Mouse (Mus musculus): Measurements from ENCODE around the gene Srrm4.
A peak's percentile ranks its signal among the peaks of the same experiment; 100 is the strongest.
"Not testable (repeated sequence)": the region's sequence is repeated elsewhere in the genome, so short reads cannot be mapped to it uniquely, and the experiment has no call there.

The Srrm4 gene

DNA sequence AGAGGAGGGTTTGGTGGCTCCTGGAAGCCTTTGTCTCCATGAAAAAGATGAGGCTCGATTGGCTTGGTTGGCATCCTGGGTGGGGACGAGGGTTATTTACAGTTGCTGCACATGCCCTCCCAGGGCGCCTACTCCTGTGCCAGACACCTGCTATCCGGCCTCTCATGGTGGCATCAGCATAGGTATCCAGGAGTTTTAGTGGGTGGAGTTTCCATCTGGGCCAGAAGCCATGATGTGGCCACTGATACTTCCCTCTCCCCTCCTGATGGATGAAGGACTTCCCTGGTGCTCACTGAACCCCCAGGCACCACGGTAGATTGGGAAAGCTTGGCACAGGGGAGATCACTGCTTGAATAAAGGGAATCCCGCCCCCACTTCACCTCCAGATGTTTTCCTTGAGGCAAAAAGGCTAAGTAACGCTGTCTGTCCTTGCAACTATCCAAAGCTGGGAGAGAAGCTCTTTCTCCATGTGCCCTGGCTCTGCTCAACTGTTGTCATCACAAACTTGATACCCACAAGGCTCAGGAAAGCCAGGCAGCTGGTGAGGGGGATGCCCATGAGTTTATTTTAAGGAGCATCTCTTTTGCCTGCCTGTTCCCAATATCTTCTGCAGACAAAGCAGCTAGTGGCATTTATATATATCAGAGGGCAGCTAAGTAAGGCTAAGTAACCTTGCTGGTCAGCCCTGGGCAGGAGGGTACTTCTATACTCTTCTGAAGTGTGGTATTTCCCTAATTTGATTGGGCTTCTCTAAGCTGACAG, 148.7 kb downstream of the Srrm4 start:
- no peak for DNase-seq (ENCODE audit: low read depth, low spot score)

DNA sequence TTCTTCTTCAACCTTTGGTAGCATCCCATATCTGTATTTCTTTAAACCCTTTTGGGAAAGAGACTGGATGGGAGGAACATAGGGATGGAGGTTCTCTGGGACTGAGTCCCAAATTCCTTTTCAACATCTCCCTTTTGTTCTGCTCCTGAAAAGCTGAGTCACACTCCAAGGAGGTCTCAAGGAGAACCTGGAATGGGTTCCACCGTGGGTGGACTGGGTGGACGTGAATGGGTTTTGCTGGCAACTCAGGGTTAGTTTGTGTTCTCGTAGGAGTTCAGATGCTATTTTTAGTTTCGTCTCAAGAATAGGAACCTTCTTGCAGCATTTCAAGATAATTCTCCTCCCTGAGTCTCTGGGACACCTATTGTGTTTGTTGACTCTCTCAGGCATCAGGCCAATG, 151.4 kb downstream of the Srrm4 start:
- DNase-seq (ENCODE audit: low read depth, low spot score): no peak

DNA sequence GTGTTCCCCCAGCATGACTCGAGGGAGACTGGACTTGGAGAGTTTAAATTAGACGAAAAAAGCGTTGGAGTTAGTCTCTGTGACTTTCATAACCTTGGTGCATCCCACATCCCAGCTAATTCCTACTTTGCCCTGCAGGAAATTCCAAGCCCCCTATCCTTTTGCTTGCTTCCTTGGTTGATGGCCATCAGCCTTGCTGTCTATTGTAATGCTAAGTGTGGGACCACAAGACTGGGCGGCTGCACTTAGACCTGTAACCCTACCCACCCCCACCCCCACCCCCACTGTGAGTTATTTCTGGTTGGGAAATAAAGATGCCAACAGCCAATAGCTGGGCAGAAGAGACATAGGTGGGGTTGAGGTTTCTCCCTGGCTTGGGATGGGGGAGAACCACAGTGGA, 153.3 kb downstream of the Srrm4 start:
- DNase-seq (ENCODE audit: low read depth, low spot score): no peak

DNA sequence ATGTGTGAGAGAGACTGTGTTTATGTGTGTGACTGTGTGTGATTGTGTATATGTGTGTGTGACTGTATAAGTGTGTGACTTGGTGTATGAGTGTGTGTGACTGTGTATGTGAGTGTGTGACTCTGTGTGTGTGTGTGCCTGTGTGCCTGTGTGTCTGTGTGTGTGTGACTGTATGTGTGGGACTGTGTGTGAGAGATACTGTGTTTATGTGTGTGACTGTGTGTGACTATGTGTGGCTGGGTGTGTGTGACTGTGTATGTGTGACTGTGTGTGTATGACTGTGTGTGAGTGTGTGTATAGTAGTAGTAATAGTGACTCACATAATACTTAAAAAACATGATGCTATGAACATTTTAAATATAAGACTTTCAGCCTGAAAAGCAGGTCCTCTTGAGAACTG, 155.5 kb downstream of the Srrm4 start:
- DNase-seq (ENCODE audit: low read depth, low spot score): no peak

DNA sequence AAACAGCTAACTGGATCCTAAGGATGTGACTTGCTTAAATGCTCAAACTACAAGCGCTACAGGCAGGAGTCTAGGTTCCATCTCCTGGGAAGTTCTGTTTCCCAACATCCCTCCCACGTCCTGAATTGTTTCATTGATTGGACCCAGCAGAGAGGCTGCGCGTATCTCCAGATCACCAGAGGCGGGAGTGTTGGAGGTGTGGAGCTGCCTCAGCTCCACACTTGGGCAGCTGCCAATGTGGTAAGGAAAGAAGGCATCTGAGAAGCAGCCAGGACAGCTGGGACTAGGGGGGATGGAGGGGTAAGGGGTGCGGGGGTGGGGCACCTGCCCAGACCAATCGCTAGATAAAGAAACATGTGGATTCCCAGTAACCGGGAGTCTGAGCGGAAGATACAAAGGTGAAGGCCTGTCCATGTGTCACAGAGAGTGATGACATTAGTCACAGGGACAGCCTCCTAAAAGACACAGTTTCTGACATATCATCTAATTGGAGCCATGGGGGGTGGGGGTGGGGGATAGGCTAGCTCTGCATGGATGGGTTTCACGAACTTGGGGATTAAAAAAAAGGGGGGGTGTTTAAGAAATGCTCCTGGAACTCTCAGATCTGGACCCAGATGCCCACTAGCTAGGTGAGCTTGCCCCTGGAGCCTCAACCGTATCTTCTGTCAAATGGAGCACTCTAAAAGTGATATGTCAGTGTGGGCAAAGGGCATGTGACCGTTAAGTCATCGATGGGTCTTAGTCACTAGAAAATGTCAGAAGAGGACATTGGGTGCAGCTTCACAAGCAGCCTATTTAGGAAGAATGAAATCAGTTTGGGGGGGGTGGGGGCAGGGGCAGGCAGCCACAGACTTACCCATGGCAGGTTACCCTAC, 156.4 kb downstream of the Srrm4 start:
- DNase-seq (ENCODE audit: low read depth, low spot score): no peak

DNA sequence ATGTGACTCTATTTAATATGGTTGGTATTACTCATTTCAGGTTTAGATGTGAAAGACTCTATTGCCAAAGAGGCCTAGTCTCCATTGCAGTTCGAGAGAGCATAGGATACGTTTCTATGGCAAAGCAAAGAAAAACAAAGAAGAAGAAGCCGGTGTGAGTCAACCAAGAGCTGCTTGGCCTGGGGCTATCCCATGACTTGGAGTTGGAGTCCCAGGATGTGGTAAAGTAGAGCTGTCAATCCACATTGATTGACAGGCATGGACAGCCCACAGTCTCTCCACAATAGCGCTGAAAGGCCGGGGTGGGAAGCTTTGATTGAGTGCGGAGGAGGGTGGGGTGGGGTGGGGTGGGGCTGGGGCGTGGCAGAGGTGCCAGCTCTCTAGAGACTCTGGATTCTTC, 158.7 kb downstream of the Srrm4 start:
- DNase-seq (ENCODE audit: low read depth, low spot score): no peak

DNA sequence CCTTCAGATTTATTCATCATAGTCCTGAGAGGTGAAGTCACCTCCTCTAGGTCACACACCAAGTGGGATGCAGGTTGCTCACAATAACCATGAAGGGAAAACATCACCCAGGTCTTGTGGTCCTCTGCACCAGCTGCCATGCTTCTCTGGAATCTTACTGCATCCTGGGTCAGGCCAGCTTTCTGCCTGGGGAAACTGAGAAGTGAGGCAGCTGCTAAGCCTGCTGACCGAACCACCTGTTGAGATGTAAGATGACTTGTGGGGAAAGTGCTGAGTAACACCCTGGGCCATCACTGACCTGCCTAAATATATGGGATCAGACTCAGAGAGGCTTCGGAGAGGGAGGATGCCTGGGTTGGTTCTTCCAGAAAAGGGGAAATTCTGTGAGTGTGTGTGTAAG, 164.9 kb downstream of the Srrm4 start:
- DNase-seq (ENCODE audit: low read depth, low spot score): no peak

DNA sequence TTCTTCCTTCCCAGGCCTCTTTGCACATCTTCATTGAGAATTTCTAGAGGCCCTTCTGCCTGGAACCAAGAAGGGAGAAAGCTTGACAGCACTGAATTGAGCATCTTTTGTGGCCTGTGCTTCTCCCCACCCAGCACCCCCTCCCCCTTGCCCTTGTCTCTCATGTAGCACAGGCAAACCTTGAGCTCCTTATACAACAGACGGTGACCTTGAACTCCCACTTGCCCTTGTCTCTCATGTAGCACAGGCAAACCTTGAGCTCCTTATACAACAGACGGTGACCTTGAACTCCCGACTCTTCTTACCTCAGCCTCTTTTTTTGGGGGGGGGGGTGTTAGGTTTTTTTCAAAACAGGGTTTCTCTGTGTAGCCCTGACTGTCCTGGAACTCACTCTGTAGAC, 165.9 kb downstream of the Srrm4 start:
- not testable (repeated sequence) for DNase-seq (ENCODE audit: low read depth, low spot score)

DNA sequence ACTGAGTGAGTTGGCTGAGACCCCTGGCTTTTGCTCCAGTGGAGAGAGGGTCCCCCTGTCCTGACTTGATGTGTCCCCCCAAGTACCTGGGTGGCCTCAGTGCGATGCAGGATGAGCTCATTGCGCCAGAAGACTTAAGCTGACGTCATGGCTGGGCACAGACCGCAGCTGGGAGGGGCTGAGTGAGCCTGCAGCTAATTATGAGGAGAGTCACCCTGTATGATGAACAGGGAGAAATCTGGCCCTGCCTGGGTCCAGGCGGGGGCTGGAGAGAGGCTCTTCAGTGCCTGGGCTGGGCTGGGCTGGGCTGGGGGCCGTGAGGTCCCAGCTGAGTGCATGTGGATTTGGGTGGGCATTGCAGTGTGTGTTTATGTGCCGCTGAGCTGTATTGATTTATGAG, 166.3 kb downstream of the Srrm4 start:
- no peak for DNase-seq (ENCODE audit: low read depth, low spot score)

DNA sequence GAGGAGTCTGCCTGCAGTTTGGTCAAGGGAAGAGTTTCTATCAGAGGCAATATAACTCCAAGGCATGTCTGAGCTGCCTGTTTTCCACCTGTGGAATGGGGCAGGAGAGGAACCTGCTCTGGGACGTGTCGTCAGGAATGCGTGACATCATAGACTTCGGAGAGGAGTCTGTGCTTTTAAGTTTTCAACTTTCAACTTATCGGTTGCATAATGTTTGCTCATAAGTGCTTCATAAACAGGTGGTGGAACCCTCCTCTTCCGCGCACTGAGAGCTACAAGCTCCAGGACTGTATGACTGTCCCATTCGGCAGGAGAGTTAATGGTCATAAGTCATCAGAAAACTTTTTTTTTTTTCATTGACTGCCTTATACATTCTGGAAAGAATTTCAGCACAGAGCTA, 167.9 kb downstream of the Srrm4 start:
- DNase-seq (ENCODE audit: low read depth, low spot score): no peak

DNA sequence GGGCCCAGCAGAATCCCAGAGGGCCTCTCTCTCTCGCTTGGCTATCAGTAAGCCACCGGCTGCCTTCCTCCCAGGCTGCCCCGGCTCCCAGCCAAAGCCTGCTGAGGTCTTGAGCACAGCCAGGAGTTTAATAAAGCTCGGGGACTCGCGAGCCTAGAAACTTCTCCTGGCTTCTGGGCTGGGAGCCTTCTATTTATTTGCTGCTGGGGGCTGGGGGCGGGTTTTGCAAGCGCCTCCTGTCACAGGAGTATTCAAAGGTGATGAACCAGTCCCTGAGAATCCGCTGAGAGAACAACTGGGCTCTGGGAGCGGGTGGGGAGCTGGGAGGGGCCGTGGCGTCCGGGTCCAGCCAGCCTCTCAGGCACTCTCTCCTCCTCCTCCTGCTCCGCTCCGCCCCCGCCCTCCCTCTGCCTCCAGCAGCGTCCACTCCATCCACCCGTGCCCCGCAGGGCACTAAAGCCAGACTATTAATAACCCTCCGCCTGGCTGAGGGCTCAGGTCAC, 168.9 kb downstream of the Srrm4 start, which contains the start of gene Hspb8:
TSS of gene Hspb8 (minus strand) at position 166 of the 503 bp plus-strand sequence.
- DNase-seq (ENCODE audit: low read depth, low spot score): peak; percentile 40

DNA sequence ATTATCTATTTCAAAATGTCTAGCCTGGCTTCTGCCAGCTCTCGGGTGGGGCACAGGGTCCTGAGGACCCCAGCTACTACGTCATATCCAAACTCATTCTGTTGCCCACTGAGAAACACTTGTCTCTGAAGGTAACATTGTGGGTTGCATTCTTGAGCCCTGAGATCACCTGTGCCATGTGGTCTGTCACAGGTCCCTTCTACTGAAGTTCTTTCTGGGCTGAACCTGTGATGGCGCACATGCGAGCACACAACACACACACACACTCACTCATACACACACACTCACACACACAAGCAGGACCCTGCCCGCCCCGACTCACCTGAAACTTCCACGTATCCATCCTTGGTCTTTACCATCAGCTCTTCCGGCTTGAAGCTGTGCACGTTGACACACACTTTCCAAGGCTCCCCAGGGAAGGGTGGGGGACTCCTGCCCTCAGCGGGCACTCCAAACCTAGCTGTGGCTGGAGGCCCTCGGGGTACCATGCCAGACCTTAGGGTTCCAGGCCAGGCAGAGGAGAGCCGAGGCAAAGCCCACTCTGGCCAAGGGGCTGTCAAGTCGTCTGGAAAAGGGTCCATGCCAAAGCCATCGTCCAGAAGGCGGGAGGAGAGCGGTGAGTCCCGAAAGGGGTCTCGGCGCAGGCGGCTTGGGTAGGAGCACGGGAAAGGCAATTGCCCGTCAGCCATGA, 169.7 kb downstream of the Srrm4 start:
- no peak for DNase-seq (ENCODE audit: low read depth, low spot score)

DNA sequence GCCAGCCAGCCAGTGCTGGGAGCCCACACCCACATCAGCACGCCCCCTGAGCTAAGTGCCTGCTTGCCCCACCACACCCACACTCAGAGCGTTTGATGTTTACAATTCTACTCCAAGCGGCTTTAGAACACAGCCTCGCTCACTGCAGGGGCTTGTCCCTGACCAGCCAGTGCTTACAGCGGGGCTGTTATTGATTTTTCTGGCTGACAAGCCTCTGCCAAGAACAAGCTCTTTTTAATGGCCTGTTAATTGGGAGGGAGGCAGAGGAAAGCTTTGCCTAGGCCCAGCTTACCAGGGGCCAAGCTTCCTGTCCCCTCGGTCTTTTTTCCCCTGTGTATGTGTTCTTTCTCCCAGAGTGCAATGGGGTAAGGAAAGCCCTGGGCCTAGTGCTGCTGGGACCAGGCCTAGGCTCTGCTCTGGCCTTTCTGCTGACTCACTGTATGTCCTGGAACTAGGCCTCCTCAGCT, 170.8 kb downstream of the Srrm4 start:
- DNase-seq (ENCODE audit: low read depth, low spot score): no peak

DNA sequence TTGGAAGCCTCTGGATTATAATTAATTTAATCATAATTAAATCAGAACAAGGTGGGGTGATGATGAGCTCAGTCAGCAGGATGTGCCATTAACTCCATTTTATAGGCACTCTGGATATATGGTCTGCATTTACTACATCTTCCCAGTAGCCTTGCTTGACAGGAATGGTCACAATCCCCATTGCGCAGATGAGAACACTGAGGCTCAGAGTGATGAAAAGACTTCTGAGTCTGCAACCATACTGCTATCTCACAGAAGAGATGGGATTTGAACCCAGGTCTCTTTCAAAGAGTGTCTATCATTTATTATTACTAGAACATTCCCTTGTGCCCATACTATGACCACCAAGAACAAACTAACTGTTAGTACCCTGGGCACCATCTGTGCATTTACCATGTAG, 171.4 kb downstream of the Srrm4 start:
- no peak for DNase-seq (ENCODE audit: low read depth, low spot score)

DNA sequence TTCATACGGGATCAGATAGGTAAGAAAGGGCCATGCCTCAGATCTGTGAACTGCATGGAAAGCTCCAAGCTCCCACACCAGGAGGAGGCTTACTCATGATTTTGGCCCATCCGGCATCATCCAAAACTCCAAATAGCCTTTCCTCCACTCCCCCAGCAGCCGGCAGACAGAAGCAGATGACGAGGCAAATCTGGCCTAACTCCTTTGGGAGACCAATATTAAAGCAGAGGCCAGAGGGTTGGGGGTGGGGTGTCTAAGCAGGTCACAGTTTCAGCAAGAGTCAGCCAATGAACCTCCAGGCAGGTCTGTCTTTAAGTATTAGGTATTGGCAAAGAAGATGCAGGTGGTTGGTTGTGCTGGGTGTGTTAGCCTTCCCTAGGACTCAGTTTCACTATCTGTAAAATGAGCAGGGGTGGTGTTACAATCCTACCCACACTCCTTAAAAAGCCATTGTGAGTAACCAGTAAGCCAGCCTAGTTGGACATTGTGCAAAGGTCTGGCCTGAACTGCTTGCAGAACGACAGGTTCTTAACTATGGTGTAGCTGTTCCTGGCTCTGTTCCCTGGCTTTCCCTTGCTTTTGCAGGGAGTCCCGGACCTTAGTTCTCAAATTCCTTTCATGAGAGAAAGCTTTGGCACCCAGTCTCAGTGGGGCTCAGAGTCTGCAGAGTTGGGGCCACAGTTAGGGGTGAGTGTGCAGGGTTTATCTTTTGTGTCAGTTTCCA, 172.1 kb downstream of the Srrm4 start:
- DNase-seq (ENCODE audit: low read depth, low spot score): no peak

DNA sequence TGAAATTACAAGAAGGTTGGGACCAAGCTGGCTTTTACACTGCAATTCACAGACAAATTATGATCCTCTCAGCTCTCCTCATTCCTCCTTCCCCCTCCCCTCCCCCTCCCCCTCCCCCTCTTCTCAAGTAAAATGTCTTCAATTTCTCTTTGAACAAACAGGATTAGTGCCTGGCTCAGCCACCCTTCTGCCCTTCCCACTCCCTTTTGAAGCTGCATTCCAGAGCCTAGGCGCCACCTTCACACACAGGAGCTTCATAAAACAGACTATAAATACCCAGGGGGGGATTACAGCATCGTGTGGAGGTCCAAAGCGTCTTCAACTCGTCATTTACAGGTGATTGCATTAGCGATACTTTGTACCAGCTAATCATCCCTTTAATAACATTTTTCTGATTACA, 175.4 kb downstream of the Srrm4 start:
- no peak for DNase-seq (ENCODE audit: low read depth, low spot score)

DNA sequence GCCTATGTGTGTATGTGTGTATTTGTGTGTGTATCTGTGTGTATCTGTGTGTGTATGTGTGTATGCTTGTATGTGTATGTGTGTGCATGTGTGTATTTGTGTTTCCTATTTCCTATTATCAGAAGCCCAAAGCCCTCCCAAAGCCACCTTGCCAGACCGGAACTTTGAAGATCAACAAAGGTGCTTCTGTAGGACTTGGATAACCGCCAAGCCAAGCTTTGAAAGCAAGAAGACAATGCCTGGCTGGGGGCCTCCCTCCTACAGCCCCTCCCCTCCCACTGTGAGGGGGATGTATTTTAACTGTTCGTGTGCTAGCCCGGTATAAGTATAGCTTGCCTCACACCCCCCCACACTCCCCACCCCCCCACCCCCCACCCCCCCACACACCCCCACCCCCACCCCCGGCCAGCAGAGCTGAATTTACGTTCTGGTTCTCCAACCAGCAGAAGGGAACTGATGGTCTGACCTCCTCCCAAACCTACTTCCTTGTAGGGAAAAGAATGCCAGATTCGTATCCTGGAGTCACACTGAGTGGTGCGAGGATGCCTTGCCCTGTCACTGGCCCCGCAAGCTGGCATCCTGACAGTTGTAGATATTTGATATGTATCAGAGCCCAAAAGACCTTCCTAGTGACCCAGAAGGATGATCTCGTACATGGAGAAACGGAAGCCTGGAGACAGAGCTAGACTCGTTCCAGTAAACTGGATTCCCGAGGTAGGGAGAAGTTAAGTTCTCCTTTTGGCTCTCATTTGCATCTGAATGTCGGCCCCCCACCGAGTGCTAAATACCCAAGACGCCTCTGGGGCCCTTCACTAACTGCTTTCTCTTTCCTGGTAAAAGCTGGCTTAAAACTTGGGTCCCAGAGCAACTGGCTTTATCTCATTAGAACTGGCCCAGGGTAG, 181.7 kb downstream of the Srrm4 start:
- no peak for DNase-seq (ENCODE audit: low read depth, low spot score)

DNA sequence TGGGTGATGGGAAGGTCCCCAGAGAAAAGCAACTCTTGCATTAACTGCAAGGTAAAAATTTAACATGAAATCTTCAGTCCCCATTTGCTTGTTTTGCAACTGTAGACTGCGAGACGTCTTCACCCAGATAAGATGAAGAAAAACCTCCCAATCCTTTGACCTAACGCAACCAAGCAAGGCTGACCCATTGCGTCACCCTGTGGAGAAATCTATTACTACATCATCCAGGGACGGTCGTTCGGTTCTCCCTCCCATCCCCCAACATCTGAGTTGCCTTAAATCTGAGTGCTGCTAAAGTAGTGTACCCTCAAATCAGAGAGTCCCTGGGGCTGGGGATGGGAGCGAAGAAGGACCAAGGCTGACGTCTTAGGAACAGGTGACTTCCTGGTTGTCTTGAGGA, 182.7 kb downstream of the Srrm4 start:
- DNase-seq (ENCODE audit: low read depth, low spot score): no peak

DNA sequence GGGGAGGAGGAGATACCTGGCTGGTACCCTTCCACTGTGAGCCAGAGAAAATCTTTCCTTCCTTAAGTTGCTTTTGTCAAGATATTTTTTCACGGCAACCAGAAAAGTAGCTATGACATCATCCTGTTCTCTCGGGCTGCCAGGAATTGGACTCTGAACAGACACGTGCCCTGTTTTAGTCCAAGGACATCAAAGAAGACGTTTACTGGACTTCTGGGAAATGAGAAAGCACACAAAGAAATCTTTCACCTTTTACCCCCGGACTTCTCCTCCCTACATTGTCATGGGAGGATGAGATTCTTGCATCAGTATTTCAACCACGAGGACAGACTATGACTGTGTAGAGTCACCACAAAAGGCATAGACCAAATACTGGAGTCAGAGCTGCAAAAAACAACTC, 183.7 kb downstream of the Srrm4 start:
- DNase-seq (ENCODE audit: low read depth, low spot score): no peak

DNA sequence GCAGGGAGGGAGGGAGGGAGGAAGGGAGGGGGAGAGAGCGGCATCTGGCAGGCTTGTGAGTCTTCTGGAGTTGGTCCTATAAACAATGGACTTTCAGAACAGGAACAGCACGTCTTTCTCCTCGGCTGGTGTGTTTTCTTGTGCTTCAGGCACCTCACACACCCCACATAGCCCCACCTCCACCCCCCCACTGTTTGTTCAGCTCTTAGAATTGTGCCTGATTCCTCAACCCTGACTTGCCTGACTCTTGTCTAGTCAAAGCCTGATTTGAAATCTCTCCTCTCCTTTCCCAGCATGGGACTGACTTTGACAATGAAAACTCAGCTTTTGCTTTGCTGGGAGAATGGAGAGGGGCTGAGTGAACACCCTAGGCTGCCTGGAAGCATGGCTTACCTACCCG, 184.3 kb downstream of the Srrm4 start:
- no peak for DNase-seq (ENCODE audit: low read depth, low spot score)

All from embryo, embryonic 11.5 days (tissue).